Mouse (Mus musculus) liver, adult 2 months (tissue): ENCODE results near the gene Llgl1.

ENCODE experiments used
- CTCF ChIP-seq: fragments of 200-500 bp; IDR thresholded peaks from 2 replicates; pipeline ENCODE4 v1.5.1; 2011; ENCODE audit warnings: low read depth, low read length, control low read depth
- POLR2A ChIP-seq: fragments of 200-500 bp; IDR thresholded peaks from 2 replicates; pipeline ENCODE4 v1.6.1; 2011; ENCODE audit warnings: low read length, control low read depth; ENCODE audit not compliant: insufficient read depth; ENCODE audit errors: extremely low read depth

- TF ChIP-seq CTCF (no peak), POLR2A (no peak)
These were observed 37.0 kb downstream of the Llgl1 start for GRCm38 (mm10) chr11:60736491-60736890.
